Mouse (Mus musculus) kidney, embryonic 15.5 days (tissue): ENCODE results near the gene Sbp. TPM values are rescaled to one million over a fixed set of nuclear protein-coding genes. Genes with fewer than 3 reads are reported as not detected.

Source experiments
- ATAC-seq: fragments of 200-750 bp; cut with Nextera tagmentation; replicated peaks from 2 replicates; pipeline ENCODE4 v1.8.0; 2017; ENCODE audit warnings: moderate TSS enrichment; ENCODE audit not compliant: low FRiP score
- H3K27ac ChIP-seq: fragments of 300-500 bp; sonication (generic); 2 replicates; pipeline ENCODE4 v1.5.1; 2015; ENCODE audit warnings: mild to moderate bottlenecking, inconsistent platforms
- H3K27me3 ChIP-seq: fragments of 300-500 bp; sonication (generic); 2 replicates; pipeline ENCODE4 v1.6.1; 2015; ENCODE audit warnings: inconsistent platforms
- H3K36me3 ChIP-seq: fragments of 300-500 bp; sonication (generic); 2 replicates; pipeline ENCODE4 v1.6.1; 2015; ENCODE audit warnings: inconsistent platforms
- H3K4me1 ChIP-seq: fragments of 300-500 bp; sonication (generic); 2 replicates; pipeline ENCODE4 v1.6.1; 2015; ENCODE audit warnings: inconsistent platforms
- H3K4me2 ChIP-seq: fragments of 300-500 bp; sonication (generic); 2 replicates; pipeline ENCODE4 v1.6.1; 2015; ENCODE audit warnings: moderate library complexity, mild to moderate bottlenecking, inconsistent platforms
- H3K4me3 ChIP-seq: fragments of 300-500 bp; sonication (generic); replicated peaks from 2 replicates; pipeline ENCODE4 v1.5.1; 2015; ENCODE audit warnings: mild to moderate bottlenecking, inconsistent platforms
- H3K9ac ChIP-seq: fragments of 300-500 bp; sonication (generic); 2 replicates; pipeline ENCODE4 v1.6.1; 2015; ENCODE audit warnings: mild to moderate bottlenecking, inconsistent platforms
- H3K9me3 ChIP-seq: fragments of 300-500 bp; sonication (generic); replicated peaks from 2 replicates; pipeline ENCODE4 v1.6.1; 2016; ENCODE audit warnings: inconsistent platforms
- WGBS: fragments of 180-500 bp; shearing (Covaris S2); methylation state at CpG from one replicate; pipeline ENCODE4 v1.1.7; 2015; ENCODE audit warnings: mixed read lengths; 5-methylcytosine and 5-hydroxymethylcytosine counted together
- polyA plus RNA-seq: library from polyadenylated mRNA; unstranded; fragments of >200 nt; fragmentation: Nextera tagmentation; extraction: Ambion mirVana; gene quantifications from 2 replicates; pipeline ENCODE4 v1.2.1, GENCODE M21; 2015

Gene Sbp
- polyA plus RNA-seq, 1 experiment from 2014 or later: not detected

- Histone ChIP-seq H3K27me3 (no peaks in the 10 kb centered on the region), H3K4me2 (peak overlapping the region; percentile 59), H3K9me3 (no peaks in the 10 kb centered on the region), H3K9ac (0 out of 2 replicates have a peak overlapping the region, but pooled peaks have one; percentile 31), H3K27ac (peak overlapping the region; percentile 63; the same call in 1 of the 2 replicates), H3K4me1 (peaks cover 15% of the 10 kb centered on the region), H3K4me3 (peak overlapping the region; percentile 24), H3K36me3 (no peaks in the 10 kb centered on the region)
- ATAC-seq: peak; percentile 68
- WGBS: 10% methylated on average over 31 of the region's 31 CpGs
These were observed 52.3 kb downstream of the Sbp start for GRCm38 (mm10) chr17:23993559-23994428.

- 83% methylated on average over 7 of the region's 7 CpGs for WGBS
- Histone ChIP-seq H3K4me2 (no peak overlapping the region), H3K27ac (no peak overlapping the region), H3K4me1 (peaks cover 15% of the 10 kb centered on the region), H3K9me3 (no peaks in the 10 kb centered on the region), H3K9ac (no peak overlapping the region), H3K27me3 (no peaks in the 10 kb centered on the region), H3K36me3 (no peaks in the 10 kb centered on the region), H3K4me3 (no peak overlapping the region)
- no peak for ATAC-seq
These were observed 53.2 kb downstream of the Sbp start for GRCm38 (mm10) chr17:23994667-23995066.

Other genes with a start within 250 kb of the Sbp start
- gene 1520401A03Rik, start 218.9 kb upstream of the Sbp start, polyA plus RNA-seq: 0.14 and 0.88 TPM in 2 replicates
- 48.4 and 56.3 TPM in 2 replicates for gene Pkmyt1, start 215.3 kb upstream of the Sbp start, polyA plus RNA-seq
- gene Paqr4, start 200.8 kb upstream of the Sbp start, polyA plus RNA-seq: 19.8 and 23.8 TPM in 2 replicates
- 1.9 and 2.2 TPM in 2 replicates for gene Kremen2, start 195.8 kb upstream of the Sbp start, polyA plus RNA-seq
- gene Flywch1, start 170.1 kb upstream of the Sbp start, polyA plus RNA-seq: 89.5 and 91.0 TPM in 2 replicates
- 35.0 and 37.4 TPM in 2 replicates for gene Flywch2, start 155.6 kb upstream of the Sbp start, polyA plus RNA-seq
- gene Srrm2, start 151.1 kb upstream of the Sbp start, polyA plus RNA-seq: 496 and 536 TPM in 2 replicates
- gene Elob, start 112.5 kb upstream of the Sbp start, polyA plus RNA-seq: 999 and 1,052 TPM in 2 replicates
- gene Prss33, start 105.6 kb upstream of the Sbp start, polyA plus RNA-seq: 0.18 TPM in 1 of 2 replicates, not detected in the other
- 1.8 TPM in 1 of 2 replicates, not detected in the other for gene Prss32, start 97.8 kb upstream of the Sbp start, polyA plus RNA-seq
- 3.2 and 3.3 TPM in 2 replicates for gene Prss41, start 97.5 kb upstream of the Sbp start, polyA plus RNA-seq
- not detected in 2 replicates for gene Prss21, start 73.6 kb upstream of the Sbp start, polyA plus RNA-seq
- not detected in 2 replicates for gene Dcpp1, start 60.8 kb upstream of the Sbp start, polyA plus RNA-seq
- gene Dcpp2, start 60.8 kb upstream of the Sbp start, polyA plus RNA-seq: not detected in 2 replicates
- not detected in 2 replicates for gene Dcpp3, start 24.2 kb upstream of the Sbp start, polyA plus RNA-seq
- gene Sbpl, start 13.6 kb downstream of the Sbp start, polyA plus RNA-seq: not detected in 2 replicates
- gene Prss30, start 38.9 kb downstream of the Sbp start, polyA plus RNA-seq: 0.18 and 0.23 TPM in 2 replicates
- 0.57 and 1.2 TPM in 2 replicates for gene Prss22, start 56.4 kb downstream of the Sbp start, polyA plus RNA-seq
- gene Prss27, start 96.5 kb downstream of the Sbp start, polyA plus RNA-seq: 0.26 and 0.29 TPM in 2 replicates
- gene Kctd5, start 131.8 kb downstream of the Sbp start, polyA plus RNA-seq: 62.8 and 64.1 TPM in 2 replicates
- gene Pdpk1, start 209.3 kb downstream of the Sbp start, polyA plus RNA-seq: 35.0 and 36.4 TPM in 2 replicates
- 36.7 and 40.9 TPM in 2 replicates for gene Amdhd2, start 222.1 kb downstream of the Sbp start, polyA plus RNA-seq
- 546 and 562 TPM in 2 replicates for gene Atp6v0c, start 228.0 kb downstream of the Sbp start, polyA plus RNA-seq